Mouse (Mus musculus) adrenal gland, adult 8-10 months (tissue): ENCODE data around the gene Il3. TPM values are rescaled to one million over a fixed set of nuclear protein-coding genes. Genes with fewer than 3 reads are reported as not detected.
"Not testable (repeated sequence)": the region's sequence is repeated elsewhere in the genome, so short reads cannot be mapped to it uniquely, and the experiment has no call there.

Experiments used
- DNase-seq: peaks from one replicate; pipeline ENCODE4 v3.0.0; 2022
- total RNA-seq, 4 experiments: library from RNA; stranded (reverse); gene quantifications; 2 replicates each; pipeline ENCODE4 v1.2.4; 2022

The Il3 gene
- not detected for total RNA-seq

- no peak for DNase-seq
These were observed at the start of gene Il3 for GRCm38 (mm10) chr11:54267177-54267576. TSS of gene Il3 (minus strand) at chr11:54267277.

- DNase-seq = no peak
These were observed 48.3 kb upstream of the Il3 start for GRCm38 (mm10) chr11:54315336-54315735.

- DNase-seq = no peak
These were observed 47.7 kb upstream of the Il3 start for GRCm38 (mm10) chr11:54314740-54315139.

- DNase-seq = no peak
These were observed 46.6 kb upstream of the Il3 start for GRCm38 (mm10) chr11:54313391-54314360.

DNA sequence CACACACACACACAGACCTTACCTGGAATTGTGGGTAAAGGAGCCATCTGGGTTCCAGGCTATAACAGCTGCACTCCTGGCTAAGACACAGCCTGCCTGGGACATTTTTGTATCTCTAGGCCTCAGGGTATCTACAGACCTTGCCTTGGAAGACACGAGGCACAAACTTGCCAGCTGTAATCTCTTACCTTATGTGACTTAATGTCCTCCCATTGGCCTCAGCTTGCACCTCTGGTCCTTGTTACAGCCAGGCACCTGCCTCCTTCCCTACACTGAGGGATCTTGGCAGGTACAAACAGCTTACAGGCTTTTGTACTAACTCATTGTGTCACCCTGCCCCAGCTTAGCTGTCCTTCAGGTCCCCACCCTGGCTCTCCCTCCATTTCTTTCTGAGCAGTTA lies 45.5 kb upstream of the Il3 start:
- no peak for DNase-seq

- peak; percentile 66 for DNase-seq
These were observed 44.9 kb upstream of the Il3 start for GRCm38 (mm10) chr11:54312021-54312420.

DNA sequence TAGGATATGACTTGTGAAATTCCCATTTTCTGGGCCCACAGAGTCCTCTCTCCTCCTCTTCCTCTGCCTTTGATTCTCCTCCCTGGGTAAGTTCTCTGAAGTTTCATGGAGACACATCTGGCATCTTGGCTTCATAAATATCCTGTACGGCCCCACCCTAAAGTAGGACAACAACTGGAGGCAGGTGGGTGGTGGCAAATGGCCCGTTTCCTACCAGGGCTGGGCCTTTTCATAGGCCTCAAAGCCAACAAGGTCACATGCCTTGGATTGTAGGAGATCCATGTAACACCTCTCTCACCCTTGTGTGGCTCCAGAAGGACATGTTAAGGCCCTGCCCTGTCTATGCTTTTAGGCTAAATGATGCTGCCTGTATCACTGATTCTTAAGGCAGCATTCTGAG lies 43.5 kb upstream of the Il3 start:
- no peak for DNase-seq

DNA sequence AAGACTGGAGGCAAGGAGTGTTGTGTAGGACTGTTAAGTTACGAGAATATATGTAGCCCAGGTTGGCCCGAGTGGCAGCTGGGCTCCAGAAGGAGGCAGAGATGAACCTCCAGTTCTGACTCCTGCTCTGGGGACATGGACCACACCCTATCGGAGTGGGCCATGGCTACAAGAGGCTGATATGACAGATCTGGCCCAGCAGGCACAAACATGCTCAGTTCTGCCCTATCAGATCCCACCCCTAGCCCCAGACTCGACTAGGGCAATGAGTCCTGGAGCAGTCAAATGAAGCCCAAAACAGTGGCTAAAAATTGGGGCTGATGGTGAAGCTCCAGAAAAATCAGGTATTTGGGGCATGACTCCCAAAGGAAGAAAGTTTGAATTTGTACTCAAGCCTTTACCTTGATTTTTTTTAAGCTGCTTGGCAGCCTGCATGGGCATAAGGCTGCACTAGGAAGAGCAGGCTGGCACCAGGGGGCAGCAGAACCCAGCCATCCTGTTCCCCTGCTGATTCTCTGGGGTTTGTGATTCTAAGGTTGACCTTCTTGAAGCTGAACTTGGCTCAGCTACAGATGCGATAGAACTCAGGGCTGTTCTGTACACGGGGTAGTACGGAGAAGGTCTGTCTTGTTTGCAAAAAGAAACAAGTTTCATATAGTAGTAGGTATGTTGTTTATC lies 40.2 kb upstream of the Il3 start:
- DNase-seq = peak; percentile 68

DNA sequence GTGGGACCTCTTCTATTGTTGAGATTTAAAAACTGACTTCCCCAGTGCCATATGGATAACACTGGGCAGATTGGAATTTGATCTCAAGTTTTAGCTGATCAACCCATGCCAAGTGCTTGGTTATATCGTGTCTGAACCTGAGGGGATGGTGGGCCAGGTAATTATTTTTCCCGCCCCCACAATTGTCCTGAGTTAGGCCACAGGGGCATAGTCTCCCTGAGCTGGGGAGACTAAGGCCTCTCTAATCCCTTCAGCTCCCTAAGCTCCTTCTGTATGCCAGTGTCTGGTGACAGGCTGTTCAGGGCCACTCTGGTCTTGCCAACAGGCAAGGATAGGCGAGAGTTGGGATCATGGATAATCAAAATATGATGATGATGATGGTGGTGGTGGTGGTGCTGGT lies 38.3 kb upstream of the Il3 start:
- DNase-seq = no peak

- DNase-seq = no peak
These were observed 37.4 kb upstream of the Il3 start for GRCm38 (mm10) chr11:54304471-54304873.

GRCm38 (mm10) chr11:54303728-54304470 lies 36.8 kb upstream of the Il3 start, which contains the start of gene Acsl6:
TSS of gene Acsl6 (plus strand) at chr11:54303798.
- no peak for DNase-seq

DNA sequence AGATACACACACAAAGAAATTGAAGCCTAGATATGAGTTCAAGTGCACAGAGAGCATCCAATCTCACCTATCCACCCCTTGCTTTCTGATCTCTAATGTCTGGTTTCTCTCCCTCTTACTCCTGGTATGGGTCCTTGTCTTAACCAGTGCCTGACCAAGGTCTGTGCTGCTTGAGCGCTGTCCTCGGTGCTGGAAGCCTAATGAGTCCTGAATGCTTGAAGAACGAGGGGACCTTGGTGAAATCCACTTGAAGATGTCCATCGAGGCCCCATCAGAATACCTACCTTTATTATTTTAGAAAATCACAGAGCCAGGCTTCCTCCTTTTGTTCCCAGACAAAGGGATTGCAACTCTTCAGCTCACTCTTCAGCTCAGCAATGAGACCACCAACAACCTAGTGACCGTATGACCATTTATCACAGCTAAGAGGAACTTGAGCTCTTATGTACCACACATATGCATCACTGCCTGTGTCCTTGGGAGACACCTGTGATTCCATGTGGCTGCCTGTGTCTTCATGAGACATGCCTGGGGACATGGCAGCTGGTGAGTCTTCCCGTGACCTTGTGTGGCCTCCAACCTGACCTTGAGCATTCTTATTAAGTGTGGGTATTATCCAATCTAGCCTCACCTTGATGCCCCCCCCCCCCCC lies 36.1 kb upstream of the Il3 start:
- DNase-seq = no peak

DNA sequence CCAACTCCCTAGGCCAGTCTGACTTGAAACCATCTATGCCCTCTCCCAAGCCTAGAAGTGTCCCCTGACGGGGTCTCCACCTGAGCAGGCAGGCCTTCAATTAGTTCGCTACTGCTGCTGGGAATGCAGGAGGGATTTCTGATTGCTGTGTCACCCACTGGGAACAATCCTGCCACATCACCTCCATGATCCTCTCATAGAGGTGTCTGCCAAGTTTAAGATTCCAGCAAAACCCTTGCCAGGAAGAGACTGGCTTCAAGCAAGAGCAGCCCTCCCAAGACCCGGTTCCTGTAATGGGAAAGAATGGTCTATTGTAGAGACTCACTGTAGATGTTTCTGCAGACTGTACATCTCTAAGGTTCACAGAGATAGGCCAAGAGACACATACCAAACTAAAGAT lies 35.5 kb upstream of the Il3 start:
- DNase-seq = no peak

DNA sequence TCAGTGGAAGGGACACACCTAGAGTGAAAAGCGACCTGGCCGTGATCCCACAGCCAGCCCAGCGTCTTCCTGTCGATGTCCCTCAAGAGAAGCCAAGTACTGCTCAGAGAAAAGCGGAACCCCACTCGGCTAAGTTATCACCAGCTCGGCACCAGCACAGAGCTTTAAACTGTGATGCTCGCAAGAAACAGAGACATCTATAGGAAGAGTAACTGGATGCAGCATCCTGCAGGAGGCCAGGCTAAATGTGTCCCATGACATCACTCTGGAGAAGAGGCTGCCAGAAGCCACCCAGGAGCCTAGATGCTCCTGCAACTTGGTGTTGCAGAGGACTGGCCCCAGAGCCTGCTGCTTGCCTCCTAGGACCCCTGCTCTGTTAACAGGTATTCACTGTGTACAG lies 34.9 kb upstream of the Il3 start:
- no peak for DNase-seq

GRCm38 (mm10) chr11:54298777-54299176 lies 31.7 kb upstream of the Il3 start:
- no peak for DNase-seq

DNA sequence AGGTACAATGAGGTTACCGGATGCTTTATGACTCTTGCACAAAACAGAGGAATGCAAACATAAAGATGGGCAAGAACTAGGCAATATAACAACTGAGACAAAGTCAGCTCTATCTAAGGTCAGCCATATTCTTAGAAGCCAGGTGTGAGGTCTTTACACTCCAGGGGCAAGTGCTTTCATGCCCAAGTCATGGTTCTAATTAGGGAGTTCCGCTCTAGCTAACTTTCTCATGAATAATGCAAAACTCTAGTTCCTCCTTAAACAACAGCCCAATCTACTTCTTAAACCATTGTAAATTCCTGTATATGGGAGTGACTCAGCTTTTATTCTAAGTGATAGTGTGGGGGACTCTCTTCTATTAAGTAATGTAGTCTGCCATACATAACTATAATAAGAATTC lies 30.4 kb upstream of the Il3 start:
- not testable (repeated sequence) for DNase-seq

DNA sequence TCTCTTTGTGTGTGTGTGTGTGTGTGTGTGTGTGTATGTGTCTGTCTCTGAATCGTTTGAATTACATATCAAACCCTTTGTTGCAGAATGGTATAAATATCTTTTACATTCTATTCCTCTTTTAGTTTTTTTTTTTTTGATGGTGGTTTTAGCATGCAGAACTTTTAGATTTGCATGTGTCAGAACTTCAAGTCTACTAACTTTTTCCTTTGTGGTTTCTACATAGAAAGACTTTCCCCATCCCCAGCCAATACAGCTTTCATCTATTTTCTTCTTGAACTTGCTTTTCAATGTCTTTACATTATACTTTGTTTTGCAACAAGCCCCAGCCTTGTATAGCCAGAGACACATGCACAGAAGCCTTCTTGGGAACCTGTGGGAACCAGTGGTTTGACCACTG lies 29.7 kb upstream of the Il3 start:
- DNase-seq = no peak

DNA sequence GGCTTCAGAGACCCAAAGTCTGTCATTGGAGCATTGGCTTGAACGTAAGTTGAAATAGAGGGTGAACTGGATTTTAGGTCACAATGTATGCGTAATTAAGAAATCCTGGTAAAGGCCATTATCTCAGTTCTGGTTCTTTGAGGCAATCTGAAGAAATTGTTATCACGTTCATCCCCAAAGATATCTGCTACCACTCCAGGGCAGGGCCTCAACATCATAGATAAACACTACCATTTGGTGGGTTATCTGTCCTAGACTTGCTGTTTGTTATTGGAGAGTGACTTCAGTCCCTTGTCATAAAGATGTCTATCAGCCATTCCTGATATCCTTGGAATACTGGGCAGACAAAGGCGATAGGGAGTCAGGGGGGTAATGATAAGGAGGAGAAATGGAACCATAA lies 28.9 kb upstream of the Il3 start:
- DNase-seq = no peak

DNA sequence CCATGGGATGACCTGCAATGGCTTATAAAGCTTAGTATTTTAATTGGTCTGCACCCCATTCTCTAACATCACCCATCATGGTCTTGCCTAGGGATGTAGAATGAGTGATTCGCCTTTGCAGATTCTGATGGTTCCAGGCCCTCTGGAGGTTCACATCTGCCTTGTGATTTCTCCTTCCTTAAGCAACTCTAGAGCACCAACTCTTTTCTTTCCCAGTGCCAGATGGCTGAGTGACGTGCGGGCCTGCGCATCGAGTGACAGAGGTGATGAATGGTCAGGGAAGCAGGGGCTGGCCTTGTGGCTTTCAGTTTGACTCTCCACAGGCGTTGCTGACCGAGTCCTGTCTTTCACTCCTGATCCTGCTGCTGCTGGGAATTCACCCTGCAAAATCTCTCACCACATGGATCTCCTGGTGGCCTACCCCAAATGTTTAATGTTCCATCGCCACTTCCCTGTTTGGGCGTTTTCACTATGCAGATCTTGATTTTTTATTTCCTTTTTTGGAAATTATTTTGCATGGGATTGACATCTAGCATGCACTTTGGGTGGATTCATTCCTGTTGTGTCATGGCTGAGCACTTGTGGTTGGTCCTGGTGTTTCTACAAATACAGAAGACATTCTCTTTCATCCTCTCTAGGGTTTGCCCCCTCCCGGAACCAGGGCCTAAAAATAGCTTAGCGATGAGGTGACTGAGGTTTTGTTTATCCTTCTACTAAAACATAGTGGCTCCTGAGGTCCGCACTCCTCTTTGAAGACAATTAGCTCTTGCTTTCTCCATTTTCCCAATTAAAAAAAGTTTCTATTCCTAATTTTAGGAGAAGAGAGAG lies 27.1 kb upstream of the Il3 start:
- no peak for DNase-seq

GRCm38 (mm10) chr11:54292163-54292562 lies 25.1 kb upstream of the Il3 start:
- no peak for DNase-seq

- no peak for DNase-seq
These were observed 20.9 kb upstream of the Il3 start for GRCm38 (mm10) chr11:54287821-54288453.
